Mouse (Mus musculus) CH12.LX (cell line): ENCODE results near the gene Pheta1.

Source experiments
- BHLHE40 ChIP-seq: IDR thresholded peaks from 2 replicates; pipeline ENCODE4 v1.6.1; 2011; ENCODE audit warnings: mild to moderate bottlenecking, low read depth, low read length, improper control_type of control experiment
- CTCF ChIP-seq, 2 experiments: IDR thresholded peaks in 1 of 2; conservative IDR thresholded peaks in 1 of 2; 2 replicates each; pipeline ENCODE4 v1.5.1; 2011 to 2012; ENCODE audit warnings: low read depth in 2 of 2, low read length in 2 of 2, improper control_type of control experiment in 1 of 2, inconsistent platforms in 1 of 2, mild to moderate bottlenecking in 1 of 2, moderate library complexity in 1 of 2
- HCFC1 ChIP-seq: IDR thresholded peaks from 2 replicates; pipeline ENCODE4 v1.6.1; 2012; ENCODE audit warnings: low read depth, mild to moderate bottlenecking, inconsistent platforms, low read length, improper control_type of control experiment
- JUND ChIP-seq: conservative IDR thresholded peaks from 2 replicates; pipeline ENCODE4 v1.6.1; 2011; ENCODE audit warnings: low read depth, low read length, improper control_type of control experiment
- MAFK ChIP-seq: IDR thresholded peaks from 2 replicates; pipeline ENCODE4 v1.6.1; 2011; ENCODE audit warnings: low read length, improper control_type of control experiment; ENCODE audit not compliant: insufficient replicate concordance
- POLR2A ChIP-seq: IDR thresholded peaks from 2 replicates; pipeline ENCODE4 v1.6.1; 2011; ENCODE audit warnings: low read depth, mild to moderate bottlenecking, improper control_type of control experiment, low read length
- POLR2AphosphoS2 ChIP-seq: IDR thresholded peaks from 2 replicates; pipeline ENCODE4 v1.6.1; 2011; ENCODE audit warnings: low read depth, low read length, improper control_type of control experiment
- USF1 ChIP-seq: IDR thresholded peaks from 2 replicates; pipeline ENCODE4 v1.6.1; 2014; ENCODE audit warnings: low read depth, mild to moderate bottlenecking, inconsistent platforms, low read length, improper control_type of control experiment
- USF2 ChIP-seq: conservative IDR thresholded peaks from 2 replicates; pipeline ENCODE4 v1.6.1; 2011; ENCODE audit warnings: low read depth, low read length, improper control_type of control experiment
- ZMIZ1 ChIP-seq: IDR thresholded peaks from 2 replicates; pipeline ENCODE4 v1.6.1; 2012; ENCODE audit warnings: low read depth, mild to moderate bottlenecking, inconsistent platforms, low read length, improper control_type of control experiment

- TF ChIP-seq ZMIZ1 (no peak; the same call in 1 of the 2 replicates), USF1 (no peak), MAFK (no peak), POLR2A (no peak), CTCF (conservative IDR thresholded peaks at IDR 0.05 in 1 of 2, IDR thresholded peaks at IDR 0.05 in 1 of 2; ENCODE audit: low read depth in 2 of 2, low read length in 2 of 2) (no peak), POLR2AphosphoS2 (no peak), JUND (no peak), BHLHE40 (peak; percentile 72; the same call in 1 of the 2 replicates), HCFC1 (no peak; the same call in 1 of the 2 replicates), USF2 (no peak)
These were observed 12.7 kb upstream of the Pheta1 start for GRCm38 (mm10) chr5:121835949-121836691.
